Mouse (Mus musculus) intestine, embryonic 14.5 days (tissue): ENCODE results near the gene Lkaaear1. TPM values are rescaled to one million over a fixed set of nuclear protein-coding genes. Genes with fewer than 3 reads are reported as not detected.

Experiments used
- ATAC-seq: fragments of 200-750 bp; cut with Nextera tagmentation; replicated peaks from 2 replicates; pipeline ENCODE4 v1.8.0; 2017; ENCODE audit warnings: low read depth, moderate number of reproducible peaks, moderate TSS enrichment, moderate library complexity; ENCODE audit not compliant: low FRiP score, low TSS enrichment
- DNase-seq: peaks from one replicate; pipeline ENCODE4 v3.0.0-alpha.2; 2018; ENCODE audit warnings: low spot score
- H3K27ac ChIP-seq: fragments of 300-500 bp; sonication (generic); 2 replicates; pipeline ENCODE4 v1.5.1; 2014; ENCODE audit warnings: low read depth, mild to moderate bottlenecking, control low read depth
- H3K27me3 ChIP-seq: fragments of 300-500 bp; sonication (generic); replicated peaks from 2 replicates; pipeline ENCODE4 v1.6.1; 2014; ENCODE audit warnings: low read length, control low read depth; ENCODE audit not compliant: control insufficient read depth, insufficient read depth
- H3K36me3 ChIP-seq: fragments of 300-500 bp; sonication (generic); 2 replicates; pipeline ENCODE4 v1.6.1; 2014; ENCODE audit warnings: low read length, control low read depth; ENCODE audit not compliant: control insufficient read depth, insufficient read depth
- H3K4me1 ChIP-seq: fragments of 300-500 bp; sonication (generic); replicated peaks from 2 replicates; pipeline ENCODE4 v1.6.1; 2014; ENCODE audit warnings: low read length, control low read depth, mixed read lengths; ENCODE audit not compliant: control insufficient read depth, insufficient read depth
- H3K4me2 ChIP-seq: fragments of 300-500 bp; sonication (generic); 2 replicates; pipeline ENCODE4 v1.6.1; 2014; ENCODE audit warnings: low read length
- H3K4me3 ChIP-seq: fragments of 300-500 bp; sonication (generic); 2 replicates; pipeline ENCODE4 v1.5.1; 2014; ENCODE audit warnings: low read depth, low read length, control low read depth, mixed read lengths
- H3K9ac ChIP-seq: fragments of 300-500 bp; sonication (generic); 2 replicates; pipeline ENCODE4 v1.6.1; 2014; ENCODE audit warnings: mild to moderate bottlenecking, low read length
- H3K9me3 ChIP-seq: fragments of 300-500 bp; sonication (generic); 2 replicates; pipeline ENCODE4 v1.6.1; 2016; ENCODE audit warnings: low read length, control low read depth; ENCODE audit not compliant: control insufficient read depth
- WGBS: fragments of 180-500 bp; shearing (Covaris S2); extraction: QIAGEN DNeasy Blood & Tissue Kit; methylation state at CpG from one replicate; pipeline ENCODE4 v1.1.7; 2014; 5-methylcytosine and 5-hydroxymethylcytosine counted together
- polyA plus RNA-seq: library from polyadenylated mRNA; unstranded; fragments of >200 nt; fragmentation: Nextera tagmentation; extraction: Ambion mirVana; gene quantifications from 2 replicates; pipeline ENCODE4 v1.2.1, GENCODE M21; 2014

The Lkaaear1 gene
- polyA plus RNA-seq, 1 experiment from 2014 or later: not detected

- Histone ChIP-seq H3K27ac (no peak overlapping the region), H3K36me3 (no peaks in the 10 kb centered on the region), H3K4me1 (peaks cover 5% of the 10 kb centered on the region; the same call in 1 of the 2 replicates), H3K27me3 (peaks cover 64% of the 10 kb centered on the region), H3K4me2 (peak overlapping the region; percentile 68), H3K9me3 (no peaks in the 10 kb centered on the region), H3K4me3 (0 out of 2 replicates have a peak overlapping the region, but pooled peaks have one; percentile 47), H3K9ac (no peak overlapping the region)
- DNase-seq (no peak), ATAC-seq (no peak)
- 30% methylated on average over 7 of the region's 7 CpGs for WGBS
These were observed 26.3 kb downstream of the Lkaaear1 start for GRCm38 (mm10) chr2:181671984-181672383.

- ATAC-seq (no peak), DNase-seq (peak; percentile 63)
- no peaks in the 10 kb centered on the region for H3K36me3 ChIP-seq
- peaks cover 5% of the 10 kb centered on the region; the same call in 1 of the 2 replicates for H3K4me1 ChIP-seq
- no peak within 1 kb of the TSS for H3K27ac ChIP-seq
- peak within 1 kb of the TSS; percentile 38; the same call in 1 of the 2 replicates for H3K9ac ChIP-seq
- peak within 1 kb of the TSS; percentile 47 for H3K4me3 ChIP-seq
- peaks cover 64% of the 10 kb centered on the region for H3K27me3 ChIP-seq
- H3K9me3 ChIP-seq: no peaks in the 10 kb centered on the region
- WGBS: under 1% methylated on average over 43 of the region's 43 CpGs
- H3K4me2 ChIP-seq: peak within 1 kb of the TSS; percentile 68
These were observed 26.9 kb downstream of the Lkaaear1 start, which contains the start of gene Sox18 for GRCm38 (mm10) chr2:181671326-181671725. Gene Sox18, minus strand, starts transcription at chr2:181671640.

DNA sequence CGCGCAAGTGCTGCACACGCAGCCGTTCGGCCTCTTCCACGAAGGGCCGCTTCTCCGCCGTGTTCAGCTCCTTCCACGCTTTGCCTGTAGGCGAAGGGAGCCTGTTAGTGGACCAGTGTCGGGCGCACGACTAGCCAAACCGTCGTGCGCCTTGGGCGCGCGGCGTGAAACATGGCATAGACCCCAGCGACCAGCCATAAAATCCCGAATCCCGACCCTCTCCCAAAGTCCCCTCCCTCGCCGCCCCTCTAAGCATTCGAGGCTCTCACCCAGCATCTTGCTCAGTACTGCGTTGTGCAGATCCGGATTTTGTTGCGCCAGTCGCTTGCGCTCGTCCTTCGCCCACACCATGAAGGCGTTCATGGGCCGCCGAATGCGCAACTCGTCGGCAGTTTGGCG, 27.3 kb downstream of the Lkaaear1 start:
- peaks cover 64% of the 10 kb centered on the region for H3K27me3 ChIP-seq

GRCm38 (mm10) chr2:181670285-181670912, 27.8 kb downstream of the Lkaaear1 start:
- ATAC-seq: no peak
- Histone ChIP-seq H3K27ac (no peak overlapping the region), H3K9ac (peak overlapping the region; percentile 38; the same call in 1 of the 2 replicates), H3K4me3 (peak overlapping the region; percentile 47), H3K4me1 (peaks cover 1% of the 10 kb centered on the region; the same call in 1 of the 2 replicates), H3K4me2 (peak overlapping the region; percentile 68), H3K27me3 (peaks cover 64% of the 10 kb centered on the region), H3K36me3 (no peaks in the 10 kb centered on the region), H3K9me3 (no peaks in the 10 kb centered on the region)
- peak; percentile 63 for DNase-seq
- WGBS: 5% methylated on average over 56 of the region's 56 CpGs

More for the DNA sequence above, 27.3 kb downstream of the Lkaaear1 start:
- H3K27ac ChIP-seq: no peak overlapping the region
- no peaks in the 10 kb centered on the region for H3K9me3 ChIP-seq
- H3K4me1 ChIP-seq: peaks cover 5% of the 10 kb centered on the region; the same call in 1 of the 2 replicates
- peak overlapping the region; percentile 68 for H3K4me2 ChIP-seq
- ATAC-seq (no peak), DNase-seq (peak; percentile 67)
- peak overlapping the region; percentile 38; the same call in 1 of the 2 replicates for H3K9ac ChIP-seq
- WGBS: 1% methylated on average over 41 of the region's 41 CpGs
- H3K4me3 ChIP-seq: peak overlapping the region; percentile 47
- no peaks in the 10 kb centered on the region for H3K36me3 ChIP-seq

DNA sequence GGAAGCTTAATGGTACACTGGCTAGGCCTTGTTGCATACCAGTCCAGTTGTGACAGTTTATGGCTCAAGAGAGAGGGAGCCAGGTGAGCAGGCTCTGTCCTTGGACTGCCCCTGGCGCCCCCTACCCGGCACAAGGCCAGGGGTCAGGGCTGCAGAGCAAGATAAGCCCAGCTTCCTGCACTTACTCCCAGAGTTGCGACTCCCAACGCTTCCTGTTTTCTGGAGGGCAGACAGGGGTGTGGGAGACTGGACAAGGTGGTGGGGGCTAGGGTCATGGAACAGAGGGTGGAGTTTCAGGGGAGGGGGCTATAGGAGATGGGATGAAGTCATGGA, 35.0 kb downstream of the Lkaaear1 start:
- H3K4me2 ChIP-seq: no peak overlapping the region
- 17% methylated on average over 4 of the region's 4 CpGs for WGBS
- H3K4me3 ChIP-seq: no peak overlapping the region
- ATAC-seq: no peak
- H3K27ac ChIP-seq: no peak overlapping the region
- H3K9me3 ChIP-seq: no peaks in the 10 kb centered on the region
- no peak overlapping the region for H3K9ac ChIP-seq
- no peaks in the 10 kb centered on the region for H3K4me1 ChIP-seq
- no peaks in the 10 kb centered on the region for H3K36me3 ChIP-seq
- no peak for DNase-seq
- H3K27me3 ChIP-seq: peaks cover 7% of the 10 kb centered on the region

DNA sequence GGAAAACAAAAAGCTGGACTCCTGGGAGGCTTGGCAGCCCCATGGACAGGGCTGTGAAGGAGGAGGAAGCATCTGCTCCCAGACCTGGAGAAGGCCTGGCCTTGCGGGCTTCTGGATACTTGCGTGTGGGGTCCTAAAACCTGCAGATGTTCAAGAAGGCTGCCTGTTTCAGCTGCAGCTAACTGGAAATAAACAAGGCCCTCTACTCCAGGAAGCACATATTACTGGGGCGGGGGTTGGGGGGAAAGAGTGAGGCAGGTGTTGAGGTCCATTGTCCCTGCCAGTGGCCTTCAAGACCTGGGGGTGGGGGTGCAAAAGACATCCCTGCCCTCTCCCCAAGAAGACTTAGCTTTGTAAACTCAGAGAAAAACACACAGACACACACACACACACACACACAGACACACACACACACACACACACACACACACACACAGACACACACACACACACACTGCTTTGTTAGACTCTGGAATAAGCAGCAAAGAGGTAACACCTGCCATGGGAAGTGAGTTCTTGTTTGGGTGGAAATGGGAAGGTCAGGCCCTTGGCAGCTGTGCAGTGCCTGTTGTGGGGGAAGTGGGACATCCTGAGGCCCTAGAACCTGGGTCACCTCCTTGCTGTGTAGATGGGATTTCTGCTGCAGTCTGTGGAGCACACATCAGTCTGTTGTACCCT, 35.5 kb downstream of the Lkaaear1 start:
- H3K27ac ChIP-seq: peak overlapping the region; percentile 27; the same call in 1 of the 2 replicates

DNA sequence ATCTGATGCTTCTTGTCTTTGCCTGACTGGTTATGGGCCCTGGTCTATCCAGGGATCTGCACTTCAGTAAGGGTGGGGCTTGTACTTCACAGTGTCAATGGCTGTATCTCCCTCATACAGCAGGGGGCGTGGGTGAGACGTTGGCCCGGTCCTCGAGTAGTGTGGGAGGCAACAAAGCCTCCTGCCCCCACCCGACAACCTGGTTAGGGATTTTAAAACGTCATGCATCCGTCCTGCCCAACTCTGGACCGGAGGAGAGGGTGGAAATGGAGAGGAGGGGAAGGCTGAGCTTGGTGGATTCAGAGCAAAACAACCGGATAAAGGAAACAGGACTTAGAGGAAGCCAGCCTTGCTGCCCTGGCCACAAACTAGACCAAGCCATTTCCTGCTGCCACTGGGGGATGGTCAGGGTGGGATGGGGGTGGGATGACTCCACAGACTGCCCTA, 38.6 kb downstream of the Lkaaear1 start:
- no peaks in the 10 kb centered on the region for H3K27me3 ChIP-seq
- peaks cover 26% of the 10 kb centered on the region for H3K36me3 ChIP-seq
- H3K4me3 ChIP-seq: no peak overlapping the region
- peak; percentile 73 for ATAC-seq
- H3K27ac ChIP-seq: no peak overlapping the region
- DNase-seq: peak; percentile 82
- no peaks in the 10 kb centered on the region for H3K9me3 ChIP-seq
- H3K4me2 ChIP-seq: no peak overlapping the region
- no peak overlapping the region for H3K9ac ChIP-seq
- WGBS: 13% methylated on average over 9 of the region's 9 CpGs
- H3K4me1 ChIP-seq: no peaks in the 10 kb centered on the region

More for the DNA sequence above, 35.5 kb downstream of the Lkaaear1 start:
- H3K27me3 ChIP-seq: peaks cover 2% of the 10 kb centered on the region; the same call in 1 of the 2 replicates
- no peak overlapping the region for H3K9ac ChIP-seq
- H3K4me1 ChIP-seq: no peaks in the 10 kb centered on the region
- ATAC-seq (no peak), DNase-seq (no peak)
- 87% methylated on average over 3 of the region's 3 CpGs for WGBS
- H3K4me2 ChIP-seq: no peak overlapping the region
- H3K4me3 ChIP-seq: no peak overlapping the region
- no peaks in the 10 kb centered on the region for H3K36me3 ChIP-seq
- H3K9me3 ChIP-seq: no peaks in the 10 kb centered on the region

DNA sequence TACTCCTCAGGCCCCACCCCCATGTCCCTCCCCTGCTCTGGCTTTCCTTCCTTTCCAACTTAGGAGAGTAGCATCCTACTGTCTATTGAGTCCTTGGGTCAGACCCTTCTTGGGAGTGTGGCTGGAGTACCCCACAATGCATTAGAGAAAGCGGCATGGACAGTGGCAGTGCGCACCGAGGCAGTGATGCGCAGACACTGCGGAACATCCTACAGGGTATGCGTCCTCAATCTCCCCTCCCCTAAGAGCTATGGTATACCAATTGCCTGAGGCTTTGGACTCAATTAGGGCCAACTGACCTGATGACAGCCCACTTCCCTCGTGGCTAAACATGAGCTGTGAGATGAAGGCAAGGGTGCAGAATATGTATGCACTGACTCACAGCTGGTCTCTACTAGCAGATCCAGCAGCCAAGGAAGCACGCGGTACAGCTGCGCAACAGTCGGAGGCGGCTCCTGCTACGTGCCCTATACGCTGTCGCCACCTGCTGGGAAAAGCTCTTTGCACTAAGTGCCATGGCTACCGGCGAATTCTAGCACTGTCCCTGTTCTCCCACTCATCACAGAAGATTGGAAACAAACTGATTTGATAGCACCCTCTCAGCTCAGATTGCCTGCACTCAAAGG, 39.2 kb downstream of the Lkaaear1 start:
- H3K9me3 ChIP-seq: no peaks in the 10 kb centered on the region
- H3K4me3 ChIP-seq: no peak overlapping the region
- peaks cover 32% of the 10 kb centered on the region for H3K36me3 ChIP-seq
- WGBS: 46% methylated on average over 17 of the region's 17 CpGs
- H3K9ac ChIP-seq: no peak overlapping the region
- no peak overlapping the region for H3K27ac ChIP-seq
- ATAC-seq (peak; percentile 41), DNase-seq (peak; percentile 73)
- H3K27me3 ChIP-seq: no peaks in the 10 kb centered on the region
- H3K4me2 ChIP-seq: no peak overlapping the region
- no peaks in the 10 kb centered on the region for H3K4me1 ChIP-seq
